Mouse (Mus musculus) thymus, postnatal 25 days (tissue): ENCODE measurements around the gene Inhbb.
A peak's percentile ranks its signal among the peaks of the same experiment; 100 is the strongest.

Experiments used
- DNase-seq: peaks from one replicate; pipeline ENCODE4 v3.0.0; 2022

The Inhbb gene

GRCm38 (mm10) chr1:119421576-119422421, at the start of gene Inhbb:
Gene Inhbb, minus strand, starts transcription at chr1:119422248.
- no peak for DNase-seq

GRCm38 (mm10) chr1:119463386-119463785, 41.3 kb upstream of the Inhbb start:
- DNase-seq: peak; percentile 71

DNA sequence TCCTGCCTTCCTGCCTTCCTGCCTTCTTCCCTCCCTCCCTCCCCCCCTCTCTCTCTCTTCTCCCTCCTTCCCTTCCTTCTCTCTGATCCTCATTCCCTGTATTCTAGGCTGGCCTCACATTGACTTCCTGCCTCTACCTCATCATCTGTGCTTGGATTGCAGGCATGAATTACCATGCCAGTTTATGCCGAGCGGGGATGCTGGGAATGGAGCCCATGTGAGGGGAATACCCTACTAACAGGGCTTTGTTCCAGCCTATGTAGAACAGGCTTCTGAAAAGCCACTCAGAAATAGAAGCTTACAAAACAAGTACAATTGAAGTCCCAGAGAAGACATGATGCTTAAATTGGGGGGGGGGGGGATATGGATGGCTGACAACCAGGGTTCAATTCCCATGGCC, 38.0 kb upstream of the Inhbb start:
- no peak for DNase-seq

- peak; percentile 68 for DNase-seq
These were observed 36.1 kb upstream of the Inhbb start for GRCm38 (mm10) chr1:119457993-119458605.

DNA sequence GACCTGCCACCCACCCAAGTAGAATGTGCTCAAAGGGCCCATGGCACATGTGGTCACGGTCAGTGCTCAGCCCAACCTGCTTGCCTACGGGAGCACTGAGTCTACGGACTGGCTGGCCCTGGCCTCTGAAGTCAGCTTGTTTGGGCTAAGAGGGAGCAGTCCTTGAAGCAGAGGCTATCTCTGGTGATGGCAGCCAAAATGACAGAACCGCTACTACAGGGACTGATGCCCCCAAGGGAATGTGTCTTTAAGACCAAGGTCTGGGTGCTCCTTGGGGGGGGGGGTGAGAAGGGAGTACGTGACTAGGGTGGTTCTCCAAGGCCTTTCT, 35.4 kb upstream of the Inhbb start:
- no peak for DNase-seq

DNA sequence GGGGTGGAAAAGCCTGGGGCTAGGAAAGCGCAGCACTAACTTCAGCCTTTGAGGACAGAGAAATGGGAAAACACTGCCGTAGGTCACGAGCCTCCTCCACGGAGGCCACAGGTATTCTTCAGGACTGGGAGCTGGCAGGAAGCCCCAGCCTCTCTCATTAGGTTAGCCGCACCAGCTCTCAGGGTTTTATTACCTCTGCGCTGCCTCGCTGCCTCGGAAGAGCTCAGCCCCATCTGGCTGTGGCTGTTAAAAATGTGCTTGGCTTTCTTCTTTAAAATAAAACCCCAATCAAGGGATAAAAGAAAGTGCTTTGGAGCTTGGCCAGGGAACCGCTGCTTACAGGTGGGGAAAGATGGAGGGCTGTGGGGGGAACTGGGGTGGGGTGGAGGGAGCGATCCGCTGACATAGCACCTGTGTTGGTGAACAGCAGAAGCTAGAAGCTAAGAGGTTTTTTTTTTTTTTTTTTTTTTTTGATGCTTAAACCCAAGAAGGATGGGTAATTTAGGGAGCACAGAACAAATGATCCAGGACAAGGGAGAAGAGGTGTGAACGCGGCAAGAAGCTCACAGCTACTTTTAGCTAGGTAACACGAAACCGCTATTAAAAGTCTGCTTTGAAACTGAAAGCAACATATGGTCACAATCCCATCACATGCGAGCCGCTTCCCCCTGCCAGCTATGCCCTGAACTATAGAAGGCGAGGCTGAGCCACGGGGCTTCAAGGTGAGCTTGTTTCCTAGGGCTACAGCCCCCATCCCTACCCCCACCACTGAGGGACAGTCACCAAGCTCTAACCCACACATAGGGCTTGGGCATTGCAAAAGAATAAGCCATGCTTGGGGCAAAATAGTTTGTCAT, 34.9 kb upstream of the Inhbb start:
- DNase-seq: peak; percentile 6

- DNase-seq: no peak
These were observed 31.7 kb upstream of the Inhbb start for GRCm38 (mm10) chr1:119453731-119454130.

GRCm38 (mm10) chr1:119451417-119451816, 29.4 kb upstream of the Inhbb start:
- no peak for DNase-seq

DNA sequence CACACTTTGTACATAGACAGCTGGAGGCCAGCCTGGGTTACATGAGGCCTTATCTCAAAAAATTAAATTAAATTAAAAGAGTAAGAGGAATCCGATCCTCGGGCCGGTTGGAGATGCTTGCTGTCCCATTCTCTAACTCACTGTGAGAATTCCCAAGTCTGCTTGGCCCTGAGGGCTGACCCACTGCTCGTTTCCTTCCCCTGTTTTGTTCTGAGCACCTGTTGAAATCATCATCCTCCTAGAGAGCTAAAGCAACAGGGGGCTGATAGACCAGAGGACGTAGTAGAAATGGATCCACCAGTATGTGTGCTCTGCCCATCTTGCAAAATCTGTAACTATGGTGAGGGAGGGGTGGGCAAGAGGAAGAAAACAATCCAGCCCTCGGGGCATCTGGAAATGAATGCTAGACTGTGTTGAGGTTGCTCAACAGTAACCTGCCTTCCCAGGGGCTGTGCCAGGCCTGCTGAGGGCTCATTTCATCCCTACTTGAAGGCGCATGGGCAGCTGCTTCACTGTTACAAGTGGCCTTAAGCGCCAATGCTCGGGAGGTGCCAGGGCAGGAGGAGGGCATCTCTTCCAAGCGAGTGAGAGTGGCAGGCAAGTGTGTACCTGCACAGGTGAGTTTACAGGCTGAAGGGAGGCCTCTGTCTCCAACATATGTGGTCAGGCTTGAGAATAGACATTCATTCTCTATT, 28.8 kb upstream of the Inhbb start:
- no peak for DNase-seq

DNA sequence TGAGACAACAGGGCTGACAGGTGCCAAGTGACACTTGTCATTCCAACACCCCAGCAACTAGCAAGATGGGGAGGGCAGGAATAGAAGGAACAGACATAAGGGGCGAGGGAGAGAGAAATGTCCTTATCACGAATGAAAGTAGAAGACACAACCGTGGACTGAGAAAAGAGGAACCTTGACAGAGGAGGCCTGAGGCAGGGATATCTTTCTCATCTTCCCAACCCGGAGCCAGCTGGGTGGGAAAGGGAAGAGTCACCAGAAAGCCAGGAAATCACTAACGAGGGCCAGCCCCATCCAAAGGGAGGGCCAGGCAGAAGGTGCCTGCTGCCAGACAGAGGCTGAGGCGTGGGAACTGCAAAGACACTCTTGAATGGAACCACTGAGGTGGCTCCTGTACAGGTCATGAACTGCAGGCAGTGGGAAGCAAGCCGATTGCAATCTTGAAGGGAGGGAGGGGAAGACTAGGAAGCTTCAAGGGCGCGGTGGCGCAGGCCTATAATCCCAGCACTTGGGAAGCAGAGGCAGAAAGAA, 24.8 kb upstream of the Inhbb start:
- no peak for DNase-seq

- DNase-seq: no peak
These were observed 21.7 kb upstream of the Inhbb start for GRCm38 (mm10) chr1:119443591-119444350.

DNA sequence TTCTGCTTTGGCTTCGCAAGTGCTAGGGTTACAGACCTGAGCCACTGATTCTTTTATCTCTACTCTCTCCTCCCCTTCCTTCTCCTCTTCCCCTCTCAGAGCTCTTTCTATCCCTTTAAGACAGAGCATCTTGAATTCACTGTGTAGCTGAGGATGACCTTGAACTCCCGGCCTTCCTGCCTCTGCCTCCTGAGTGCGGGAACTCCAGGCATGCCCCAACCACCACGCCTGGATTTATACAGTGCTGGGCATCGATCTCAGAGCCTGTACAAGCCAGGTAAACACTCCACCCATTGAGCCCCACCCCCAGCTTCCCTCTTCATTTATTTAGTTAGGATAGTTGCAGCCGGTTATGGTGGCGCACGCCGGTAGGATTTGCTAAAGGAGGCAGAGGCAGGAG, 20.9 kb upstream of the Inhbb start:
- no peak for DNase-seq

GRCm38 (mm10) chr1:119438105-119438637, 16.1 kb upstream of the Inhbb start:
- no peak for DNase-seq

DNA sequence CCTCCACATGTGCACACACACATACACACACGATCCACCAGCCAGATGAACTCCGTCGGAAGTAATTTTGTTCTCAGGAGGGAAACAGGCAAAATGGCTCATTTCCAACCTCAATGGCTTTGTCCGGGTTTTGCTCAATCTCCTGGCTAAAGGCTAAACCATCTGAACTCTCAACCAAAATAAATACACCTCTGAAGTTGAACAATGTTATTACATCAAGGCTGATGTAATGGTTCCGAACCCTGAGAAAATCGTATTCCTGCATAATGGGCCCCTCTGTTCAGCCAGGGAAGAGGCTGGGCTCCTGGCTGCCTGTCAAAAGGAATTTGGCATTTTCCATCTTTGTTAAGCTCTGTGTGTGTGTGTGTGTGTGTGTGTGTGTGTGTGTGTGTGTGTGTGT, 15.4 kb upstream of the Inhbb start:
- no peak for DNase-seq

GRCm38 (mm10) chr1:119424141-119424860, 2.3 kb upstream of the Inhbb start:
- no peak for DNase-seq

DNA sequence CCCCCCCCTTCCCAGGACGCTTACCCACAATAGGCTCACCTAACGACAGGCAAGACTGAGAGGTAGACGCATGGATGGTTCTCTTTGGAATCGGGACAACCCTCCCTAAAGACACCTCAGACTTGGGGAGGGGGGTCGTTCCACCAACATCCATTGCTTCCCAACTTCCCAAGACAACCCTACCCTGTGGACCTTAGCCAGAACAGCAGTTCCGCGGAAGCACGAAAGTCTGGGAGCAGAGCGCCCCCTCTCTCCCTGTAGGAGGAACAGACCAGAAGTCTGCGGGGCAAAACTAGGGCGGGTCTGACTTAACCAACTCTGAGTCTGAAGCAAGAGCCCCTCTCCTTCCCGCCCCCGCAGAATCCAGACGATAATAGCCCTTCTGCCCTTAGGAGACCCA, 1.5 kb upstream of the Inhbb start:
- DNase-seq: no peak

DNA sequence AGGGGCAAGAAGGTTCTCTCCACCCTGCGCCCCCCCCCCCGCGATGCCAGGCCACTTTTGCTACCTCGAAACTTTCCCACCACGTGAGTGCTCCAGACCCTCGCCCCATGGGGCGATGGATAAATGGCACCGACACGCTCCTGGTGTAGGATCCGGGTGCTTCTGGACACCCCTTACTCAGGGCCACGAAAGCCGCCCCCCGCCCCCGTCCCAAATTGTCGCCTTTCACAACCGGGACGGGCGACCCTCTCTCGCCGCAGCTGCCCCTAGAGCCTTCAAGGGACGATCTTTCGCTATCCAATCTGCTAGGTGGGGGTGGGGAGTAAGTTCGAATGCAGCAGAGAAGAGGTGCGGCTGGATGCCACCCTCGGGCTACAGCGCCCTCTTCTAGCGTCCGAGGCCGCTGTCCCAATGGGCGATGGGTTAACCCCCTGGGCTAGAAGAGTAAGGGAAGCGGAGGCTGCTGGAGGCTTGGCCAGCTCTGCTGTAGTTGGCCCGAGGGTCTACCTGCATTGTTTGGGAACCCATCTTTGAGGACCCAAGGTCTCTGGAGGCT, 490 bp upstream of the Inhbb start:
- DNase-seq: no peak

- DNase-seq: peak; percentile 2
These were observed 968 bp downstream of the Inhbb start for GRCm38 (mm10) chr1:119420984-119421575.

GRCm38 (mm10) chr1:119420189-119420983, 1.7 kb downstream of the Inhbb start:
- no peak for DNase-seq
